Mouse (Mus musculus): ENCODE measurements at regions not wholly inside any gene's neighbourhood (a gene's known extent, or its start where the extent isn't known, plus 50 kb on each side); places are given as distances from the start of the nearest gene placed in this dataset.
A peak's percentile ranks its signal among the peaks of the same experiment; 100 is the strongest.

DNA sequence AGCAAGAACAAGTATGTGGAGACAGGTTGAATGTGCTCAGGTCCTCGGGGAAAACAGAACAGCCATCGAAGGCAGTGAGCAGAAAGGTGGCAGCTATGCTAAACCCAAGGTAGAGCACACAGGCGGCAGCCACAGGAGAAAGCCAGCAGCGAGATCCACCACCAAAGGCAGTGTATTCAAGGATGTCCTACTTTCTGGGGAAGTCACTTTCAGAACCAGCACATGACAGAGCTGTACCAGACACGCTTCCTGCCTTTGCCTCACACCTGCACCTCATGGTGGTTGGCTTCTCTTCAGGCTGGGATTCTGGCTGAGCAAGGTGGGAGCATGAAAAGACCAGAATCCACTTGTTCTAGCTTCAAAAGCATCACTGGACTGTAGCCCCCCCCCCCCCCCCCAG, 168.0 kb downstream of the Cdh26 start:
- Histone ChIP-seq H3K4me1 (replicated peaks; ENCODE audit: control insufficient read depth, insufficient read depth) (no peaks in the 10 kb centered on the region), H3K9me3 (ENCODE audit: control insufficient read depth, low read length) (no peaks in the 10 kb centered on the region), H3K36me3 (ENCODE audit: control insufficient read depth, insufficient read depth, low read length) (no peaks in the 10 kb centered on the region), H3K4me3 (ENCODE audit: low read depth, low read length) (no peak overlapping the region), H3K4me2 (replicated peaks; ENCODE audit: low read depth) (no peak overlapping the region), H3K27me3 (ENCODE audit: control insufficient read depth, insufficient read depth, low read length) (no peaks in the 10 kb centered on the region), H3K27ac (replicated peaks) (no peak overlapping the region), H3K9ac (ENCODE audit: low read length) (no peak overlapping the region)
- WGBS: 93% methylated on average over 5 of the region's 5 CpGs
- ATAC-seq (ENCODE audit: low FRiP score, low TSS enrichment) (no peak), DNase-seq (ENCODE audit: low spot score) (no peak)
- no peak for TF ChIP-seq EP300 (optimal IDR thresholded peaks at IDR 0.05)
- no peak for TF ChIP-seq CTCF (IDR thresholded peaks at IDR 0.05; ENCODE audit: low read depth)

DNA sequence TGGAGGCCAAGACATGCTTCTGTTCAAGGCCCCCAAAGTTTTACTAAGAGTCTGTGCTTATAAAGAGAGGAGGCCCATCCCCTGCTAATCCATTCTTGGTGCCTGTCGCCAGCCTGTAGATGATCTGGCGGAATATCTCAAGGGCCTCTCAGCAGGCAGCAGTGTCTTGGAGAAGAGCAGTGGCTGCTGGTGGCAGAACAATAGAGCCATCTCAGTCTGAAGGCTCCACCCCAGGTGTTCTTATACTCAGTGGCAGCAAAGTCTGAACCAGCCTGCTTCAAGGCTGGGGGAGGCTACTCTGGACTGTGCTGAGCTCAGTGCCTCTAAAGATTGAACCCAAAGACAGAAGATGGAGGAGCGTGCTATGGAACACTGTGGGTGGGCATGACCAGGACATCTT, 168.5 kb downstream of the Cdh26 start:
- Histone ChIP-seq H3K4me3 (ENCODE audit: low read depth, low read length) (no peak overlapping the region), H3K4me1 (replicated peaks; ENCODE audit: control insufficient read depth, insufficient read depth) (no peaks in the 10 kb centered on the region), H3K9me3 (ENCODE audit: control insufficient read depth, low read length) (no peaks in the 10 kb centered on the region), H3K27ac (replicated peaks) (no peak overlapping the region), H3K4me2 (replicated peaks; ENCODE audit: low read depth) (no peak overlapping the region), H3K9ac (ENCODE audit: low read length) (no peak overlapping the region), H3K27me3 (ENCODE audit: control insufficient read depth, insufficient read depth, low read length) (no peaks in the 10 kb centered on the region), H3K36me3 (ENCODE audit: control insufficient read depth, insufficient read depth, low read length) (no peaks in the 10 kb centered on the region)
- no peak for TF ChIP-seq EP300 (optimal IDR thresholded peaks at IDR 0.05)
- TF ChIP-seq CTCF (IDR thresholded peaks at IDR 0.05; ENCODE audit: low read depth): no peak
- WGBS: 94% methylated on average over 3 of the region's 3 CpGs
- ATAC-seq (ENCODE audit: low FRiP score, low TSS enrichment) (no peak), DNase-seq (ENCODE audit: low spot score) (no peak)

- no peaks in the 10 kb centered on the region for H3K9me3 ChIP-seq (ENCODE audit: control insufficient read depth, low read length)
- no peak overlapping the region for H3K27ac ChIP-seq (replicated peaks)
- no peak overlapping the region for H3K9ac ChIP-seq (ENCODE audit: low read length)
- TF ChIP-seq CTCF (IDR thresholded peaks at IDR 0.05; ENCODE audit: low read depth) (no peak), EP300 (optimal IDR thresholded peaks at IDR 0.05) (no peak)
- no peak overlapping the region for H3K4me3 ChIP-seq (ENCODE audit: low read depth, low read length)
- DNase-seq (ENCODE audit: low spot score): no peak
- no peak overlapping the region for H3K4me2 ChIP-seq (replicated peaks; ENCODE audit: low read depth)
- H3K4me1 ChIP-seq (replicated peaks; ENCODE audit: control insufficient read depth, insufficient read depth): 0 out of 2 replicates have a peak, but pooled peaks cover 4% of the 10 kb centered on the region
- H3K27me3 ChIP-seq (ENCODE audit: control insufficient read depth, insufficient read depth, low read length): no peaks in the 10 kb centered on the region
- H3K36me3 ChIP-seq (ENCODE audit: control insufficient read depth, insufficient read depth, low read length): no peaks in the 10 kb centered on the region
- no peak for ATAC-seq (ENCODE audit: low FRiP score, low TSS enrichment)
- WGBS: 65% methylated on average over 2 of the region's 2 CpGs
These were observed 173.1 kb downstream of the Cdh26 start for GRCm38 (mm10) chr2:178603443-178603842.

GRCm38 (mm10) chr2:178606733-178607132, 176.4 kb downstream of the Cdh26 start:
- TF ChIP-seq EP300 (optimal IDR thresholded peaks at IDR 0.05): no peak
- no peak for TF ChIP-seq CTCF (IDR thresholded peaks at IDR 0.05; ENCODE audit: low read depth)
- H3K9ac ChIP-seq (ENCODE audit: low read length): no peak overlapping the region
- 0 out of 2 replicates have a peak, but pooled peaks cover 4% of the 10 kb centered on the region for H3K4me1 ChIP-seq (replicated peaks; ENCODE audit: control insufficient read depth, insufficient read depth)
- no peak for DNase-seq (ENCODE audit: low spot score)
- no peaks in the 10 kb centered on the region for H3K27me3 ChIP-seq (ENCODE audit: control insufficient read depth, insufficient read depth, low read length)
- no peaks in the 10 kb centered on the region for H3K36me3 ChIP-seq (ENCODE audit: control insufficient read depth, insufficient read depth, low read length)
- H3K4me3 ChIP-seq (ENCODE audit: low read depth, low read length): no peak overlapping the region
- H3K27ac ChIP-seq (replicated peaks): no peak overlapping the region
- WGBS: 32% methylated on average over 4 of the region's 4 CpGs
- H3K9me3 ChIP-seq (ENCODE audit: control insufficient read depth, low read length): no peaks in the 10 kb centered on the region
- ATAC-seq (ENCODE audit: low FRiP score, low TSS enrichment): peak; percentile 74; the same call in 1 of the 2 replicates
- no peak overlapping the region for H3K4me2 ChIP-seq (replicated peaks; ENCODE audit: low read depth)

DNA sequence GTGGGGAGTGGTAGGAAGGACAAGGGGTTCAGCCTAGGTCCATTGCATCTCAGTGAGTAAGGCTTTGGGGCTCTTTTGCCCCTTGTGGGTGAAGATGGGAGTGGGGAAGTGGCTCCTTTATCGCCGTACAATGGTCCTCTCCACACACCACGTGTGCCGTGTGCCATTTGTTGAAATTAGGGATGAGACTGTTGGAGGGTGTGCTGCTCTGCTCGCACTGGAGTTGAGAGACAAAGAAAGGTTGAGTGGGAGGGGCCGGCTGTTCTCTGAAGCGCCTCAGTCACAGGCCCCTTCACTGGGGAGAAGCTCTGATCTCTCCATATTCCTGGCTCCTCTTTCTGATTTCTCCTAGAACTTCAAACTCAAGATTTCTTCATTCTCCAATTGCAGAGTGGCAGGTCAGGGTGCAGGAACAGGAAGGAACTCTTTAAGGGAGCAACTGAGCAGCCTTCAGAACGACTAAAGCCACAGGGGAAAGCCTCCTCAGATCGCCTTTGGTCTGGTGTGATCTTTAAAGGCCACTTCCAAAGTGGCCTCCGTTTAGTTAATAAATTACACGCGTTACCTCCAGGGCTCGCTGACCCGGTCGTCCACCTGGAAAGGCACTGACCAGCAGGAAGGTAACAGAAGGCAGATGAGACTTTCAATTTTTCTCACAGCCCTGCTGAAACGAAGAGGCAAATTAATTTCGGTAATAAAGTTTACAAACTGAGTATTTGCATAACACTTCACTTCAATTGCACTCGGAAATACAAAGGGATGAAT, 180.1 kb downstream of the Cdh26 start:
- H3K9ac ChIP-seq (ENCODE audit: low read length): no peak overlapping the region
- H3K27ac ChIP-seq (replicated peaks): no peak overlapping the region
- ATAC-seq (ENCODE audit: low FRiP score, low TSS enrichment) (no peak), DNase-seq (ENCODE audit: low spot score) (no peak)
- no peaks in the 10 kb centered on the region for H3K27me3 ChIP-seq (ENCODE audit: control insufficient read depth, insufficient read depth, low read length)
- 52% methylated on average over 18 of the region's 18 CpGs for WGBS
- 0 out of 2 replicates have a peak, but pooled peaks cover 4% of the 10 kb centered on the region for H3K4me1 ChIP-seq (replicated peaks; ENCODE audit: control insufficient read depth, insufficient read depth)
- no peaks in the 10 kb centered on the region for H3K36me3 ChIP-seq (ENCODE audit: control insufficient read depth, insufficient read depth, low read length)
- no peak overlapping the region for H3K4me3 ChIP-seq (ENCODE audit: low read depth, low read length)
- no peaks in the 10 kb centered on the region for H3K9me3 ChIP-seq (ENCODE audit: control insufficient read depth, low read length)
- TF ChIP-seq EP300 (optimal IDR thresholded peaks at IDR 0.05): no peak
- TF ChIP-seq CTCF (IDR thresholded peaks at IDR 0.05; ENCODE audit: low read depth): no peak
- no peak overlapping the region for H3K4me2 ChIP-seq (replicated peaks; ENCODE audit: low read depth)

- Histone ChIP-seq H3K36me3 (ENCODE audit: control insufficient read depth, insufficient read depth, low read length) (no peaks in the 10 kb centered on the region), H3K9ac (ENCODE audit: low read length) (no peak overlapping the region), H3K9me3 (ENCODE audit: control insufficient read depth, low read length) (no peaks in the 10 kb centered on the region), H3K27me3 (ENCODE audit: control insufficient read depth, insufficient read depth, low read length) (no peaks in the 10 kb centered on the region), H3K4me2 (replicated peaks; ENCODE audit: low read depth) (no peak overlapping the region), H3K27ac (replicated peaks) (no peak overlapping the region), H3K4me3 (ENCODE audit: low read depth, low read length) (no peak overlapping the region), H3K4me1 (replicated peaks; ENCODE audit: control insufficient read depth, insufficient read depth) (no peaks in the 10 kb centered on the region)
- DNase-seq (ENCODE audit: low spot score) (no peak), ATAC-seq (ENCODE audit: low FRiP score, low TSS enrichment) (no peak)
- WGBS: 69% methylated on average over 7 of the region's 7 CpGs
- no peak for TF ChIP-seq EP300 (optimal IDR thresholded peaks at IDR 0.05)
- TF ChIP-seq CTCF (IDR thresholded peaks at IDR 0.05; ENCODE audit: low read depth): no peak
These were observed 184.4 kb downstream of the Cdh26 start for GRCm38 (mm10) chr2:178614761-178615160.
